21 mouse cellular contexts compared by ENCODE assay signal in the genomic region with DNA sequence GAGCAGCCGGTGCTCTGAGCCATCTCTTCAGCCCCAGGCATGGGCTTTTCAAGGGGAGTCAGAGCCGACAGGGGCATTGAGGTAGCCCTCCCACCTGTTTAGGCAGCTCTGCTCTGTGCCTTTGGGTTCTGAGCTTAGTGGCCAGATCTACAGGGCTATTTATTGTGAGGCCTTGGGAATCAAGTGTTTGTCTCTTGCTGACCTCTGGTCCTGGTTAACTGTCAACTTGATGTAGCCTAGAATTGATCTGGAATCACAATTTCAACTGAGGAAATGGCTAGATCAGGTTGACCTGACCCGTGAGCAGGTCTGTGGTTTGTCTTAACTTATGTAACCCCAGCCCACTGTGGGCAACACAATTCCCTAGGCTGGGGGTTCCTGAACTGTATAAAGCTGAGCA. TPM values are rescaled to one million over a fixed set of nuclear protein-coding genes. Genes with fewer than 3 reads are reported as not detected.
DNase-seq lines count a peak whose midpoint lies in the region; ATAC-seq and TF ChIP-seq lines count a peak whose summit lies in the region.
"Had no signal": no experiment of that assay in that cellular context is flagged by ENCODE, and none has a peak within 500 bp of the region (broad histone marks: within the 10 kb centered on the region; RNA-seq: fewer than 3 reads in every experiment).

No protein-coding gene starts in this region.

- no peak for DNase-seq in hindbrain, embryonic 10.5 days (ENCODE audit: low spot score)
- no peak for DNase-seq in MEL (ENCODE audit: low read depth, low spot score)
- no peak for DNase-seq in natural killer cell, adult 2 months (ENCODE audit: low spot score in 2 of 2)
- DNase-seq in left cerebral cortex, postnatal 36 days (ENCODE audit: low spot score in 2 of 2): no peak
- DNase-seq: adrenal gland, adult 2 months; adrenal gland, postnatal 10 days; adrenal gland, postnatal 25 days; cerebellum, adult 11 months; cerebellum, adult 18-20 months; cerebellum, adult 8-10 months; cerebellum, adult 9-11 months; cerebellum, postnatal 14 days; cerebellum, postnatal 36 days; embryo, embryonic 11 days had no signal

- H3K9ac ChIP-seq in hindbrain, embryonic 16.5 days (ENCODE audit: low read depth, low read length): no peak overlapping the region; the same call in 1 of the 2 replicates
- no peak overlapping the region for H3K9ac ChIP-seq in MEL (ENCODE audit: control insufficient read depth, low read depth, low read length, poor library complexity, severe bottlenecking)
- H3K9ac ChIP-seq: embryonic facial prominence, embryonic 13.5 days; embryonic facial prominence, embryonic 15.5 days; forebrain, embryonic 13.5 days had no signal

- no peaks in the 10 kb centered on the region for H3K79me2 ChIP-seq in MEL (ENCODE audit: control insufficient read depth, insufficient read depth, low read length, poor library complexity)

- 79% methylated on average over 3 of the region's 3 CpGs for WGBS in hindbrain, embryonic 10.5 days
- WGBS in hindbrain, embryonic 16.5 days: 74% methylated on average over 3 of the region's 3 CpGs

- no peak overlapping the region for H3K4me2 ChIP-seq in hindbrain, embryonic 16.5 days (ENCODE audit: low read length)
- H3K4me2 ChIP-seq: embryonic facial prominence, embryonic 13.5 days; embryonic facial prominence, embryonic 15.5 days; forebrain, embryonic 13.5 days had no signal

- TF ChIP-seq POLR2A in MEL (IDR thresholded peaks at IDR 0.05; ENCODE audit: control insufficient read depth in 1 of 2, insufficient read depth in 1 of 2, low read depth in 1 of 2, low read length in 2 of 2, poor library complexity in 1 of 2): no peak

- 0 out of 2 replicates have a peak overlapping the region, but pooled peaks have one; percentile 35 for H3K27ac ChIP-seq in hindbrain, embryonic 10.5 days
- no peak overlapping the region for H3K27ac ChIP-seq in hindbrain, embryonic 16.5 days (ENCODE audit: low read depth, low read length)
- no peak overlapping the region for H3K27ac ChIP-seq in MEL (ENCODE audit: control insufficient read depth, low read depth, low read length)
- H3K27ac ChIP-seq: embryonic facial prominence, embryonic 13.5 days; embryonic facial prominence, embryonic 15.5 days; forebrain, embryonic 13.5 days had no signal

- TF ChIP-seq RAD21 in MEL (IDR thresholded peaks at IDR 0.05; ENCODE audit: low read depth, low read length): no peak

- TF ChIP-seq CTCF in MEL (IDR thresholded peaks at IDR 0.05 in 2 of 3, conservative IDR thresholded peaks at IDR 0.05 in 1 of 3; ENCODE audit: control insufficient read depth in 1 of 3, insufficient read depth in 1 of 3, low read depth in 2 of 3, low read length in 3 of 3, poor library complexity in 1 of 3, severe bottlenecking in 1 of 3): no peak

- no peak for ATAC-seq in hindbrain, embryonic 16.5 days
- ATAC-seq: forebrain, embryonic 13.5 days; forebrain, embryonic 16.5 days had no signal

- no peak for TF ChIP-seq EP300 in MEL (IDR thresholded peaks at IDR 0.05; ENCODE audit: low read depth in 1 of 2, low read length in 2 of 2)

- no peaks in the 10 kb centered on the region for H3K9me3 ChIP-seq in hindbrain, embryonic 10.5 days
- H3K9me3 ChIP-seq in hindbrain, embryonic 16.5 days (ENCODE audit: control insufficient read depth, low read length): no peaks in the 10 kb centered on the region
- H3K9me3 ChIP-seq in MEL (replicated peaks; ENCODE audit: insufficient read depth, low read length): no peaks in the 10 kb centered on the region
- H3K9me3 ChIP-seq: embryonic facial prominence, embryonic 13.5 days; embryonic facial prominence, embryonic 15.5 days; forebrain, embryonic 13.5 days; G1E had no signal

- H3K36me3 ChIP-seq in hindbrain, embryonic 10.5 days: peaks cover 53% of the 10 kb centered on the region
- peaks cover 39% of the 10 kb centered on the region for H3K36me3 ChIP-seq in hindbrain, embryonic 16.5 days (ENCODE audit: control insufficient read depth, insufficient read depth, low read length)
- H3K36me3 ChIP-seq in MEL (ENCODE audit: control insufficient read depth in 1 of 2, insufficient read depth in 2 of 2, low read length in 2 of 2): peaks cover 0 to 2% of the 10 kb centered on the region in 2 experiments; a peak in 1 of 4 replicates

- intact Hi-C loops in left cerebral cortex, postnatal 36 days (cut with DNase I): loop anchor here (5.0 kb wide), 1 partner anchor 167 kb away; no protein-coding TSS in a partner anchor

- no peaks in the 10 kb centered on the region for H3K27me3 ChIP-seq in hindbrain, embryonic 10.5 days (ENCODE audit: insufficient read depth, poor library complexity, severe bottlenecking)
- no peaks in the 10 kb centered on the region for H3K27me3 ChIP-seq in hindbrain, embryonic 16.5 days (replicated peaks; ENCODE audit: control insufficient read depth, insufficient read depth, low read length)
- no peaks in the 10 kb centered on the region for H3K27me3 ChIP-seq in MEL (ENCODE audit: control insufficient read depth in 1 of 2, insufficient read depth in 2 of 2, low read length in 2 of 2)
- H3K27me3 ChIP-seq: embryonic facial prominence, embryonic 13.5 days; embryonic facial prominence, embryonic 15.5 days; forebrain, embryonic 13.5 days had no signal

- H3K4me1 ChIP-seq in hindbrain, embryonic 10.5 days (replicated peaks): peaks cover 21% of the 10 kb centered on the region
- H3K4me1 ChIP-seq in hindbrain, embryonic 16.5 days (ENCODE audit: control insufficient read depth, insufficient read depth, low read depth, low read length): no peaks in the 10 kb centered on the region
- H3K4me1 ChIP-seq in MEL (ENCODE audit: control insufficient read depth in 1 of 2, insufficient read depth in 2 of 2, low read length in 2 of 2): 0 out of 4 replicates have a peak, but pooled peaks cover 0 to 2% of the 10 kb centered on the region in 2 experiments
- H3K4me1 ChIP-seq: forebrain, embryonic 13.5 days had no signal

- H3K4me3 ChIP-seq in hindbrain, embryonic 10.5 days: no peak overlapping the region
- no peak overlapping the region for H3K4me3 ChIP-seq in hindbrain, embryonic 16.5 days (ENCODE audit: low read length)
- H3K4me3 ChIP-seq in MEL (ENCODE audit: control insufficient read depth in 1 of 2, insufficient read depth in 1 of 2, low read depth in 2 of 2, low read length in 2 of 2): no peak overlapping the region
- H3K4me3 ChIP-seq: embryonic facial prominence, embryonic 13.5 days; embryonic facial prominence, embryonic 15.5 days; erythroblast, embryonic 14.5 days; forebrain, embryonic 13.5 days had no signal

TF ChIP-seq in MEL, 35 proteins besides CTCF, POLR2A, EP300 and RAD21:
- peak; percentile 63; the same call in 1 of the 2 replicates for TF ChIP-seq POLR2AphosphoS2 (IDR thresholded peaks at IDR 0.05; ENCODE audit: low read length)
- no peak for TF ChIP-seq NELFE (IDR thresholded peaks at IDR 0.05; ENCODE audit: low read depth, low read length)

RNA-seq across cellular contexts. Expression of gene Pik3cd, which starts 12.2 kb away (rescaled TPM):
- 10.4 and 17.2 TPM in 2 replicates for polyA plus RNA-seq in hindbrain, embryonic 10.5 days (2016; fragmentation: Nextera tagmentation; extraction: Ambion mirVana)
- polyA plus RNA-seq in hindbrain, embryonic 16.5 days (2015; fragmentation: Nextera tagmentation; extraction: Ambion mirVana): 13.1 and 16.3 TPM in 2 replicates
- total RNA-seq in MEL (2012; rRNA removed): 45.7 and 45.9 TPM in 2 replicates
- polyA plus RNA-seq in MEL (2012; ENCODE audit: insufficient read depth in 1 of 2, insufficient read length in 2 of 2, low read depth in 1 of 2, low replicate concordance in 2 of 2, missing spikeins in 1 of 2): 100 to 1,000 TPM in 1 of 2 experiments, 10 to 100 TPM in 1; 49.8 to 152 TPM
- total RNA-seq in left cerebral cortex, postnatal 36 days (2021): 10 to 100 TPM; 23.2 to 24.2 TPM

RNA-seq across cellular contexts. Expression of gene Tmem201, which starts 23.3 kb away (rescaled TPM):
- 40.8 and 44.4 TPM in 2 replicates for polyA plus RNA-seq in hindbrain, embryonic 10.5 days (2016; fragmentation: Nextera tagmentation; extraction: Ambion mirVana)
- polyA plus RNA-seq in hindbrain, embryonic 16.5 days (2015; fragmentation: Nextera tagmentation; extraction: Ambion mirVana): 43.9 and 49.7 TPM in 2 replicates
- total RNA-seq in MEL (2012; rRNA removed): 28.3 and 31.5 TPM in 2 replicates
- polyA plus RNA-seq in MEL (2012; ENCODE audit: insufficient read depth in 1 of 2, insufficient read length in 2 of 2, low read depth in 1 of 2, low replicate concordance in 2 of 2, missing spikeins in 1 of 2): 10 to 100 TPM in 1 of 2 experiments, not detected in 1; 60.6 TPM
- 10 to 100 TPM; 63.8 to 66.4 TPM for total RNA-seq in left cerebral cortex, postnatal 36 days (2021)

RNA-seq across cellular contexts. Expression of gene Slc25a33, which starts 59.5 kb away (rescaled TPM):
- polyA plus RNA-seq in hindbrain, embryonic 10.5 days (2016; fragmentation: Nextera tagmentation; extraction: Ambion mirVana): 19.1 and 20.3 TPM in 2 replicates
- polyA plus RNA-seq in hindbrain, embryonic 16.5 days (2015; fragmentation: Nextera tagmentation; extraction: Ambion mirVana): 33.2 and 37.2 TPM in 2 replicates
- 20.6 and 21.4 TPM in 2 replicates for total RNA-seq in MEL (2012; rRNA removed)
- 100 to 1,000 TPM in 1 of 2 experiments, 10 to 100 TPM in 1; 24.8 to 103 TPM for polyA plus RNA-seq in MEL (2012; ENCODE audit: insufficient read depth in 1 of 2, insufficient read length in 2 of 2, low read depth in 1 of 2, low replicate concordance in 2 of 2, missing spikeins in 1 of 2)
- 10 to 100 TPM; 31.9 to 34.6 TPM for total RNA-seq in left cerebral cortex, postnatal 36 days (2021)
